Mouse (Mus musculus): Measurements from ENCODE around the gene Srsf4. TPM values are rescaled to one million over a fixed set of nuclear protein-coding genes. Genes with fewer than 3 reads are reported as not detected.

Srsf4 gene
- polyA plus RNA-seq, 1 experiment from 2014 or later = 100 TPM

- no peak overlapping the region for H3K4me2 ChIP-seq (ENCODE audit: low read length)
- no peaks in the 10 kb centered on the region for H3K9me3 ChIP-seq (replicated peaks; ENCODE audit: control insufficient read depth, low read length, poor library complexity, severe bottlenecking)
- no peak overlapping the region for H3K27ac ChIP-seq (ENCODE audit: low read length)
- peaks cover 25% of the 10 kb centered on the region for H3K36me3 ChIP-seq (ENCODE audit: control insufficient read depth, insufficient read depth, low read length)
- no peak for ATAC-seq
- H3K4me3 ChIP-seq (ENCODE audit: low read depth, low read length) = no peak overlapping the region
- no peak overlapping the region for H3K9ac ChIP-seq (ENCODE audit: low read depth, low read length)
- 51% methylated on average over 8 of the region's 8 CpGs for WGBS
- H3K27me3 ChIP-seq (ENCODE audit: control insufficient read depth, insufficient read depth, low read depth, low read length) = no peaks in the 10 kb centered on the region
- H3K4me1 ChIP-seq (ENCODE audit: control insufficient read depth, insufficient read depth, low read length) = no peaks in the 10 kb centered on the region
Observed at GRCm38 (mm10) chr4:131904478-131904877, 31.1 kb downstream of the Srsf4 start.

GRCm38 (mm10) chr4:131906423-131906822 is 33.0 kb downstream of the Srsf4 start:
- 68% methylated on average over 6 of the region's 6 CpGs for WGBS
- Histone ChIP-seq H3K9me3 (replicated peaks; ENCODE audit: control insufficient read depth, low read length, poor library complexity, severe bottlenecking) (no peaks in the 10 kb centered on the region), H3K9ac (ENCODE audit: low read depth, low read length) (no peak overlapping the region), H3K27me3 (ENCODE audit: control insufficient read depth, insufficient read depth, low read depth, low read length) (peaks cover 3% of the 10 kb centered on the region; the same call in 1 of the 2 replicates), H3K27ac (ENCODE audit: low read length) (no peak overlapping the region), H3K4me1 (ENCODE audit: control insufficient read depth, insufficient read depth, low read length) (peaks cover 6% of the 10 kb centered on the region), H3K4me2 (ENCODE audit: low read length) (no peak overlapping the region), H3K4me3 (ENCODE audit: low read depth, low read length) (no peak overlapping the region), H3K36me3 (ENCODE audit: control insufficient read depth, insufficient read depth, low read length) (peaks cover 8% of the 10 kb centered on the region; the same call in 1 of the 2 replicates)
- no peak for ATAC-seq

GRCm38 (mm10) chr4:131907912-131908311 is 34.5 kb downstream of the Srsf4 start:
- Histone ChIP-seq H3K4me3 (ENCODE audit: low read depth, low read length) (no peak overlapping the region), H3K27ac (ENCODE audit: low read length) (no peak overlapping the region), H3K9me3 (replicated peaks; ENCODE audit: control insufficient read depth, low read length, poor library complexity, severe bottlenecking) (no peaks in the 10 kb centered on the region), H3K36me3 (ENCODE audit: control insufficient read depth, insufficient read depth, low read length) (no peaks in the 10 kb centered on the region), H3K9ac (ENCODE audit: low read depth, low read length) (no peak overlapping the region), H3K27me3 (ENCODE audit: control insufficient read depth, insufficient read depth, low read depth, low read length) (peaks cover 4% of the 10 kb centered on the region), H3K4me2 (ENCODE audit: low read length) (no peak overlapping the region), H3K4me1 (ENCODE audit: control insufficient read depth, insufficient read depth, low read length) (peaks cover 6% of the 10 kb centered on the region)
- 89% methylated on average over 3 of the region's 3 CpGs for WGBS
- ATAC-seq = no peak

GRCm38 (mm10) chr4:131910237-131910994 is 37.0 kb downstream of the Srsf4 start:
- Histone ChIP-seq H3K4me2 (ENCODE audit: low read length) (peak overlapping the region; percentile 22), H3K4me1 (ENCODE audit: control insufficient read depth, insufficient read depth, low read length) (peaks cover 9% of the 10 kb centered on the region), H3K9me3 (replicated peaks; ENCODE audit: control insufficient read depth, low read length, poor library complexity, severe bottlenecking) (no peaks in the 10 kb centered on the region), H3K36me3 (ENCODE audit: control insufficient read depth, insufficient read depth, low read length) (no peaks in the 10 kb centered on the region), H3K27me3 (ENCODE audit: control insufficient read depth, insufficient read depth, low read depth, low read length) (peaks cover 16% of the 10 kb centered on the region), H3K4me3 (ENCODE audit: low read depth, low read length) (no peak overlapping the region), H3K9ac (ENCODE audit: low read depth, low read length) (peak overlapping the region; percentile 38; the same call in 1 of the 2 replicates), H3K27ac (ENCODE audit: low read length) (no peak overlapping the region)
- 15% methylated on average over 19 of the region's 21 CpGs for WGBS
- no peak for ATAC-seq

GRCm38 (mm10) chr4:131911521-131911920 is 38.1 kb downstream of the Srsf4 start:
- no peak for ATAC-seq
- no peak overlapping the region for H3K9ac ChIP-seq (ENCODE audit: low read depth, low read length)
- no peak overlapping the region for H3K27ac ChIP-seq (ENCODE audit: low read length)
- no peak overlapping the region for H3K4me3 ChIP-seq (ENCODE audit: low read depth, low read length)
- H3K4me2 ChIP-seq (ENCODE audit: low read length) = no peak overlapping the region
- H3K9me3 ChIP-seq (replicated peaks; ENCODE audit: control insufficient read depth, low read length, poor library complexity, severe bottlenecking) = no peaks in the 10 kb centered on the region
- H3K4me1 ChIP-seq (ENCODE audit: control insufficient read depth, insufficient read depth, low read length) = peaks cover 15% of the 10 kb centered on the region
- peaks cover 24% of the 10 kb centered on the region for H3K27me3 ChIP-seq (ENCODE audit: control insufficient read depth, insufficient read depth, low read depth, low read length)
- WGBS = 66% methylated on average over 3 of the region's 5 CpGs
- no peaks in the 10 kb centered on the region for H3K36me3 ChIP-seq (ENCODE audit: control insufficient read depth, insufficient read depth, low read length)

- Histone ChIP-seq H3K4me1 (ENCODE audit: control insufficient read depth, insufficient read depth, low read length) (peaks cover 15% of the 10 kb centered on the region), H3K27me3 (ENCODE audit: control insufficient read depth, insufficient read depth, low read depth, low read length) (peaks cover 37% of the 10 kb centered on the region), H3K4me2 (ENCODE audit: low read length) (no peak overlapping the region), H3K36me3 (ENCODE audit: control insufficient read depth, insufficient read depth, low read length) (no peaks in the 10 kb centered on the region), H3K4me3 (ENCODE audit: low read depth, low read length) (no peak overlapping the region), H3K27ac (ENCODE audit: low read length) (no peak overlapping the region), H3K9ac (ENCODE audit: low read depth, low read length) (no peak overlapping the region), H3K9me3 (replicated peaks; ENCODE audit: control insufficient read depth, low read length, poor library complexity, severe bottlenecking) (no peaks in the 10 kb centered on the region)
- ATAC-seq = no peak
- 60% methylated on average over 10 of the region's 10 CpGs for WGBS
Observed at GRCm38 (mm10) chr4:131913526-131913925, 40.1 kb downstream of the Srsf4 start.

GRCm38 (mm10) chr4:131914046-131914643 is 40.7 kb downstream of the Srsf4 start:
- peaks cover 15% of the 10 kb centered on the region for H3K4me1 ChIP-seq (ENCODE audit: control insufficient read depth, insufficient read depth, low read length)
- H3K4me3 ChIP-seq (ENCODE audit: low read depth, low read length) = no peak overlapping the region
- H3K36me3 ChIP-seq (ENCODE audit: control insufficient read depth, insufficient read depth, low read length) = no peaks in the 10 kb centered on the region
- 9% methylated on average over 9 of the region's 9 CpGs for WGBS
- H3K4me2 ChIP-seq (ENCODE audit: low read length) = no peak overlapping the region
- H3K27ac ChIP-seq (ENCODE audit: low read length) = no peak overlapping the region
- peaks cover 43% of the 10 kb centered on the region for H3K27me3 ChIP-seq (ENCODE audit: control insufficient read depth, insufficient read depth, low read depth, low read length)
- ATAC-seq = no peak
- H3K9ac ChIP-seq (ENCODE audit: low read depth, low read length) = no peak overlapping the region
- no peaks in the 10 kb centered on the region for H3K9me3 ChIP-seq (replicated peaks; ENCODE audit: control insufficient read depth, low read length, poor library complexity, severe bottlenecking)

GRCm38 (mm10) chr4:131914891-131915469 is 41.6 kb downstream of the Srsf4 start:
- Histone ChIP-seq H3K4me2 (ENCODE audit: low read length) (peak overlapping the region; percentile 57), H3K27ac (ENCODE audit: low read length) (no peak overlapping the region), H3K4me1 (ENCODE audit: control insufficient read depth, insufficient read depth, low read length) (peaks cover 15% of the 10 kb centered on the region), H3K36me3 (ENCODE audit: control insufficient read depth, insufficient read depth, low read length) (no peaks in the 10 kb centered on the region), H3K9ac (ENCODE audit: low read depth, low read length) (peak overlapping the region; percentile 57), H3K9me3 (replicated peaks; ENCODE audit: control insufficient read depth, low read length, poor library complexity, severe bottlenecking) (no peaks in the 10 kb centered on the region), H3K4me3 (ENCODE audit: low read depth, low read length) (peak overlapping the region; percentile 27), H3K27me3 (ENCODE audit: control insufficient read depth, insufficient read depth, low read depth, low read length) (peaks cover 49% of the 10 kb centered on the region)
- WGBS = 2% methylated on average over 31 of the region's 31 CpGs
- no peak for ATAC-seq

- peaks cover 12% of the 10 kb centered on the region for H3K4me1 ChIP-seq (ENCODE audit: control insufficient read depth, insufficient read depth, low read length)
Observed at GRCm38 (mm10) chr4:131915821-131916328, 42.5 kb downstream of the Srsf4 start.

More at GRCm38 (mm10) chr4:131915821-131916328, 42.5 kb downstream of the Srsf4 start:
- 25% methylated on average over 13 of the region's 13 CpGs for WGBS
- H3K9ac ChIP-seq (ENCODE audit: low read depth, low read length) = no peak overlapping the region
- no peaks in the 10 kb centered on the region for H3K36me3 ChIP-seq (ENCODE audit: control insufficient read depth, insufficient read depth, low read length)
- no peak overlapping the region for H3K27ac ChIP-seq (ENCODE audit: low read length)
- no peak overlapping the region; the same call in 1 of the 2 replicates for H3K4me3 ChIP-seq (ENCODE audit: low read depth, low read length)
- H3K27me3 ChIP-seq (ENCODE audit: control insufficient read depth, insufficient read depth, low read depth, low read length) = peaks cover 57% of the 10 kb centered on the region
- no peak overlapping the region; the same call in 1 of the 2 replicates for H3K4me2 ChIP-seq (ENCODE audit: low read length)
- ATAC-seq = no peak
- no peaks in the 10 kb centered on the region for H3K9me3 ChIP-seq (replicated peaks; ENCODE audit: control insufficient read depth, low read length, poor library complexity, severe bottlenecking)

Data from midbrain, embryonic 16.5 days (tissue).